ENCODE assay signal across 11 mouse cellular contexts in genomic region chr13:51647770-51648169, GRCm38 (mm10). TPM values are rescaled to one million over a fixed set of nuclear protein-coding genes. Genes with fewer than 3 reads are reported as not detected.
DNase-seq lines count a peak whose midpoint lies in the region; ATAC-seq and TF ChIP-seq lines count a peak whose summit lies in the region.
"Had no signal": no experiment of that assay in that cellular context is flagged by ENCODE, and none has a peak within 500 bp of the region (broad histone marks: within the 10 kb centered on the region; RNA-seq: fewer than 3 reads in every experiment).

No protein-coding gene starts in this region.

- peak overlapping the region; percentile 44 for H3K4me2 ChIP-seq in embryonic facial prominence, embryonic 15.5 days (replicated peaks)
- peak overlapping the region; percentile 75 for H3K4me2 ChIP-seq in myocyte (ENCODE audit: low read depth)

- no peaks in the 10 kb centered on the region for H3K9me3 ChIP-seq in megakaryocyte, embryonic 14.5 days
- H3K9me3 ChIP-seq in embryonic facial prominence, embryonic 15.5 days (replicated peaks): no peaks in the 10 kb centered on the region

- ATAC-seq in megakaryocyte, adult 5-6 weeks (ENCODE audit: poor library complexity, severe bottlenecking): no peak
- ATAC-seq in embryonic facial prominence, embryonic 15.5 days (ENCODE audit: insufficient number of reproducible peaks, low FRiP score, low TSS enrichment, low read depth): no peak
- ATAC-seq: activated CD4-positive, CD25-positive, alpha-beta regulatory T cell, adult 4 months had no signal

- WGBS in embryonic facial prominence, embryonic 15.5 days: 84% methylated on average over 3 of the region's 3 CpGs

- H3K27ac ChIP-seq in embryonic facial prominence, embryonic 15.5 days (replicated peaks): no peak overlapping the region

- peaks cover 53% of the 10 kb centered on the region for H3K4me1 ChIP-seq in megakaryocyte, embryonic 14.5 days
- H3K4me1 ChIP-seq in embryonic facial prominence, embryonic 15.5 days: peaks cover 34% of the 10 kb centered on the region

- H3ac ChIP-seq in myocyte (ENCODE audit: control insufficient read depth, insufficient read length): no peak overlapping the region

- no peak overlapping the region for H3K9ac ChIP-seq in embryonic facial prominence, embryonic 15.5 days

- peaks cover 27% of the 10 kb centered on the region for H3K36me3 ChIP-seq in megakaryocyte, embryonic 14.5 days (replicated peaks; ENCODE audit: low read length)
- H3K36me3 ChIP-seq in embryonic facial prominence, embryonic 15.5 days: peaks cover 4% of the 10 kb centered on the region; the same call in 1 of the 2 replicates
- peaks cover under 1% of the 10 kb centered on the region for H3K36me3 ChIP-seq in myocyte (ENCODE audit: control insufficient read depth, insufficient read depth)

- H3K4me3 ChIP-seq in megakaryocyte, embryonic 14.5 days (replicated peaks): peak overlapping the region; percentile 98
- H3K4me3 ChIP-seq in embryonic facial prominence, embryonic 15.5 days (replicated peaks): no peak overlapping the region
- H3K4me3 ChIP-seq in myocyte: peak overlapping the region; percentile 98

- peaks cover 67% of the 10 kb centered on the region for H3K79me2 ChIP-seq in myocyte (ENCODE audit: control insufficient read depth, insufficient read depth)

- intact Hi-C loops in left cerebral cortex, postnatal 10 days (cut with DNase I): no loop called here
- intact Hi-C loops in left cerebral cortex, postnatal 36 days (cut with DNase I): no loop called here

- TF ChIP-seq POLR2A in myocyte (IDR thresholded peaks at IDR 0.05; ENCODE audit: insufficient read length, low read depth): no peak

- DNase-seq in kidney, adult 9 months: peak; percentile 89
- no peak for DNase-seq in left cerebral cortex, postnatal 10 days (ENCODE audit: extremely low spot score in 1 of 2, low spot score in 2 of 2)
- no peak for DNase-seq in left cerebral cortex, postnatal 36 days (ENCODE audit: low spot score in 2 of 2)
- DNase-seq: cerebellum, adult 9-11 months; lung, postnatal 4 days; right cerebral cortex, postnatal 4 days had no signal

- no peaks in the 10 kb centered on the region for H3K27me3 ChIP-seq in megakaryocyte, embryonic 14.5 days (replicated peaks)
- no peaks in the 10 kb centered on the region for H3K27me3 ChIP-seq in embryonic facial prominence, embryonic 15.5 days
- H3K27me3 ChIP-seq in myocyte (ENCODE audit: control insufficient read depth, insufficient read depth, insufficient read length): no peaks in the 10 kb centered on the region

TF ChIP-seq in myocyte, 11 proteins besides CTCF, POLR2A, EP300 and RAD21:
- TF ChIP-seq MAX (IDR thresholded peaks at IDR 0.05; ENCODE audit: low read depth): no peak
- no peak for TF ChIP-seq POLR2AphosphoS2 (IDR thresholded peaks at IDR 0.05; ENCODE audit: insufficient read length, low read depth)
- TF ChIP-seq MYOD1 (IDR thresholded peaks at IDR 0.05; ENCODE audit: control insufficient read depth in 1 of 3, insufficient read length in 2 of 3, low read depth in 2 of 3): no peak
- no peak for TF ChIP-seq TCF3 (IDR thresholded peaks at IDR 0.05; ENCODE audit: insufficient read length, low read depth)
- no peak for TF ChIP-seq E2F4 (IDR thresholded peaks at IDR 0.05; ENCODE audit: insufficient read depth)
- TF ChIP-seq MYOG (IDR thresholded peaks at IDR 0.05; ENCODE audit: control insufficient read depth in 1 of 3, insufficient read depth in 1 of 3, insufficient read length in 2 of 3, low read depth in 2 of 3): no peak
- TF ChIP-seq TCF12 (IDR thresholded peaks at IDR 0.05; ENCODE audit: insufficient read depth, poor library complexity, severe bottlenecking): no peak
- no peak for TF ChIP-seq SRF (IDR thresholded peaks at IDR 0.05; ENCODE audit: control insufficient read depth, insufficient read length, low read depth)
- no peak for TF ChIP-seq USF1 (IDR thresholded peaks at IDR 0.05; ENCODE audit: low read depth)
- no peak for TF ChIP-seq CEBPB (IDR thresholded peaks at IDR 0.05; ENCODE audit: insufficient read depth, poor library complexity, severe bottlenecking)
- TF ChIP-seq REST (IDR thresholded peaks at IDR 0.05; ENCODE audit: insufficient read depth, insufficient read length): no peak
TF ChIP-seq in myocyte: peak in this region for 0.

RNA-seq across cellular contexts. Expression of gene Cks2, which starts 2.7 kb away (rescaled TPM):
- polyA plus RNA-seq in megakaryocyte, embryonic 14.5 days (2012; ENCODE audit: insufficient read depth, low replicate concordance): 18.5 and 117 TPM in 2 replicates
- 282 and 302 TPM in 2 replicates for total RNA-seq in megakaryocyte, adult 5-6 weeks (2015)
- total RNA-seq in megakaryocyte, adult 5-6 weeks (2017): 143 and 170 TPM in 2 replicates
- 228 and 250 TPM in 2 replicates for polyA plus RNA-seq in embryonic facial prominence, embryonic 15.5 days (2015; fragmentation: Nextera tagmentation; extraction: Ambion mirVana)
- 95.1 TPM for polyA plus RNA-seq in myocyte (2012; fragmentation: generic; extraction: Trizol)
- total RNA-seq in left cerebral cortex, postnatal 10 days (2021): 1 to 10 TPM; 4.6 to 6.3 TPM
- total RNA-seq in left cerebral cortex, postnatal 36 days (2021): 1 to 10 TPM; 2.0 to 2.9 TPM

RNA-seq across cellular contexts. Expression of gene Secisbp2, which starts 3.7 kb away (rescaled TPM):
- polyA plus RNA-seq in megakaryocyte, embryonic 14.5 days (2012; ENCODE audit: insufficient read depth, low replicate concordance): 10.7 and 21.6 TPM in 2 replicates
- total RNA-seq in megakaryocyte, adult 5-6 weeks (2015): 14.0 and 16.1 TPM in 2 replicates
- total RNA-seq in megakaryocyte, adult 5-6 weeks (2017): 18.2 and 21.9 TPM in 2 replicates
- polyA plus RNA-seq in embryonic facial prominence, embryonic 15.5 days (2015; fragmentation: Nextera tagmentation; extraction: Ambion mirVana): 31.6 and 35.1 TPM in 2 replicates
- polyA plus RNA-seq in myocyte (2012; fragmentation: generic; extraction: Trizol): 8.7 TPM
- 10 to 100 TPM; 16.4 TPM for total RNA-seq in left cerebral cortex, postnatal 10 days (2021)
- 10 to 100 TPM; 15.1 to 22.2 TPM for total RNA-seq in left cerebral cortex, postnatal 36 days (2021)

Comparison
In these comparisons a context has a peak if more than half of its experiments do, and no peak if none do; other contexts are left out.
1. RNA of gene Cks2, which starts 2.7 kb away (total RNA-seq): 143 to 302 TPM in megakaryocyte, adult 5-6 weeks; 4.6 to 6.3 TPM in left cerebral cortex, postnatal 10 days and 2.0 to 2.9 TPM in left cerebral cortex, postnatal 36 days; every median in the first group is over 10 times any median in the second.